Mouse (Mus musculus): ENCODE measurements at regions not wholly inside any gene's neighbourhood (a gene's known extent, or its start where the extent isn't known, plus 50 kb on each side); places are given as distances from the start of the nearest gene placed in this dataset.

- no peak for TF ChIP-seq CTCF (IDR thresholded peaks at IDR 0.05; ENCODE audit: insufficient read depth, low read length)
- TF ChIP-seq POLR2A (IDR thresholded peaks at IDR 0.05; ENCODE audit: borderline replicate concordance, extremely low read depth, low read depth, low read length): no peak
These were observed 524.8 kb downstream of the Meis1 start for GRCm38 (mm10) chr11:18493981-18494380.

Data from lung, adult 2 months (tissue).